Mouse (Mus musculus): ENCODE data around the gene Fer.

Fer gene

DNA sequence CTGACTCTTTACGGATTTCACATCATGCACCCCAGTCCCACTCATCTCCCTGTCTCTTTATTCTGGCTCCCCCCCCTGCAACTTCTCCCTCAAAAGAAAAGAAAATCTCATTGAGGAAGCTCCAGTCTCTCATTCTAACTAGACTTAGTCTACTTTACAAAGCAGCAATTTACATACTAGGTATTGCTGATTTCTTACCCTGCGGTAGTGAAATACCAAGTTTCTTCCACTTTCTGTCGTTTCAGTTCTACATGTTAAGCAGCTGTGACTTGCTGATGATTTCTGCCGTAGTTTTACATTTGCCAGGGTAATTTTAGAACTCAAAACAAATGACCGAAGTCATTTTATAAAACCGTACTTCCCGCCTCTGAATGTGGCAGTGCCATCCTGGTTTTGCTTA, 8.9 kb downstream of the Fer start:
- DNase-seq, result no peak

DNA sequence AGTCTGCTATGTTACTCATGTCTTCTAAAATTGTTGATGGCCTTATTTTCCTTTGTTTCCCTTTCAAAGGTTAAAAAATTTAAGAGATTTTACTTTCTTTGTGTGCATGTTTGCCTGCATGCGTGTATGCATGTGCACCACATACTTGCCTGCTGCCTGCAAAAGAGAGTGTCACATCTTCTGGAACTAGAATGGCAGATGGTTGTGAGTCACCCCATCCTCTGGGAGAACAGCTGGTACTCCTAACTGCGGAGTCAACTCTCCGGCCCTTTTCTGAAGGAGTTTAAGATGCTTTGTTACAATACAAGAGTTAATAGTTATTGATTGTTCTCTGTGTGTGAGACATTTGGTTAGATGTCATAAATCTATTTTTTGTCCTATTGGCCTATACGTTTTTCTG, 16.0 kb downstream of the Fer start:
- no peak for DNase-seq

DNA sequence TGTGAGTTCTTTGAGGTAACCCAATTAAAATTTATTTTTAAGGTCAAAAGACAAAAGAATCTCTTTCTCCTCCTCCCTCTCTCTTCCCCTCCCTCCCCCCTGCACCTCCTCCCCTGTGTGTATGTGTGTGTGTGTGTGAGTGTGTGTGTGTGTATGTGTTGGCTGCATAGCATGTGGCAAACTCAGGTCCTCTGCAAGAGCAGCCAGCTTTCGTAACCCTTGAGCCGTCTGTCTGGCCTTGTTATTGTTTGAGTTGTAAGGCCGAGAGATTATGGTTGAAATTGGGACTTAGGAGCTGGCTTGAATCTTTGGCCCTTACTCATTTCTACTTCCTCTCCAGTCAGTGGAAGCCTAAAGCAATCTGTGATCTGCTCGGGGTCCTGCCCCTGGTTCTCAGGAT, 17.1 kb downstream of the Fer start:
- DNase-seq, result no peak

DNA sequence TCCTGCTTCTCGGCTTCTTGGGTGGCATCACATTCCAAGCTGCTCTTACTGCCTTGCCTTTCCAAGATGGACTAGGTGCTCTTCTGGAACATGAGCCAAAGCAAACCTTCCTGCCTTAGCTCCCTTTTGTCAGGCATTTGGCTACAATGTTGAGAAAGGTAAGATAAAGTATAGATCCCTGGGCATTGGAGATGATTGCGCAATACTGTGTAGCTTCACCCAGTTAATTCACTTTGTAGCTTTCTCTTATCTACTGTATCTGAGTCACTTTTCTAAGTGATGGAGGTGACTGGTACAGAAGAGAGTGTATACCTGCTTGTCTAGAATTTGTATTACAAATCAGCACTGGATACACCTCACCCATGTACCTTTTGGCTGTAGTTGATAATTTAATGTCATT, 24.1 kb downstream of the Fer start:
- DNase-seq, result no peak

DNA sequence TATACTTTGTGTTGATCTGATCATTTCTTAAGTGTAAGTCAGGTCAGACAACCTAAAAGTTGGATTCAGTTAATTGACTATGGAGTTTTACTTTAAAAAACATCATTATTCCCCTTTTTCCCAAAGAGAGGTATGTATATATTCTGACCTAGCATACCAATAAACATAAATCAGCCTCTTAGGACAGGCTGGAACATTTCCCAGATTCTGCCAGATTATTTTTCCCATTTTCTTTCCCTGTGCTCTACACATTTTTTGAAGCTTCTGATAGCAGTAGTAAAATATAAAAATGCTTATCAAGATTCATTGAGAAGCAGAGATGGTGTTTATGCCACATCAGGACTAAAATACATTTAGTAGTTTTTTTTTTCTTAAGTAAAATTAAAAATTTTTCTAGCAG, 27.7 kb downstream of the Fer start:
- no peak for DNase-seq

DNA sequence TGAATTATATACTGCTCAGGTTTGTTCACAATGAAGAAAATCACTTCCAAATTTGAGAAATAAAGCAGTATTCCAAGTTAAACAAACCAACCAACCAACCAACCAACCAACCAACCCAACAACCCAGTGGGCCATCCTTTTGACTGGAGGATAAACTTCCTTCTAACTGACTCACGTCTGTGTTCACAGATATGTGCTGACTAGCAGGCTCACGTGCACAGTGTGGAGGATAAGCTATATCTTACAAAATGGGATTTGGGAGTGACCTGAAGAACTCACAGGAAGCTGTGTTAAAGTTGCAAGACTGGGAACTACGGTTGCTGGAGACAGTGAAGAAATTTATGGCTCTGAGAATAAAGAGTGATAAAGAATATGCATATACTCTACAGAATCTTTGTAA, 33.0 kb downstream of the Fer start:
- no peak for DNase-seq

DNA sequence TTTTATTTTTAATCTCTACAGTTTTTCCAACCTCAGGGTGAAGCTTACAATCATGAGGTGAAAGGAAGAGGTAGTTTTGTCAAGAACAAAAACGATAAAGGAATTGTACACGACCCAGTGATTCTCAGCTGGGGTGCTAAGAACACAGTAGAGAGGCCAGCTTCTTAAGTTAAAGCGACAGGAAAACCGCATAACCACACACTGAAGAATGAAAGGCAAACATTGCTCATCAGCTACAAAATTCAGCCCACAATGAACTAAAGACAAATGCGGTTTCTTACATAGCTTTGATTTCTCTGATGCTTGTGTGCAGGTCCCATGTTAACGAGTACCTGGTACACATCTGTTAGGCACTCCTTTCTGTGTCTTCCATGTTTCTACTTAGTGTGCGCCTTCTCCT, 34.2 kb downstream of the Fer start:
- DNase-seq, result no peak

DNA sequence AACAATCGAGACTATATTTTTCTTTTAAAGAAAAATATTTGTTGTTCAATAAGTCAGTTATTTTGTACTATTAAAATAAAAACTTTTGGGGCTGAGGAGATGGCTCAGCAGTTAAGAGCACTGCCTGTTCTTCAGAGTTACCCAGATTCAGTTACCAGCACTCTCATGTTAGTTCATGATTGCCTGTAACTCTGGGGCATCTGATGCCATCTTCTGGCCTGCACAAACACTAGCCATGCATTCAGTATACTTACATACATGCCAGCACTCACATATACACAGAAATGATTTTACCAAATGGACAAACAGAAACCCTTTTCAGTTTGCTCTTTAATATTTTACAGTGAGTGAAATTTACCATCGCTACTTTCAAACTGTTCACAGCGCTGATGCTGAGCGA, 46.4 kb downstream of the Fer start:
- no peak for DNase-seq

DNA sequence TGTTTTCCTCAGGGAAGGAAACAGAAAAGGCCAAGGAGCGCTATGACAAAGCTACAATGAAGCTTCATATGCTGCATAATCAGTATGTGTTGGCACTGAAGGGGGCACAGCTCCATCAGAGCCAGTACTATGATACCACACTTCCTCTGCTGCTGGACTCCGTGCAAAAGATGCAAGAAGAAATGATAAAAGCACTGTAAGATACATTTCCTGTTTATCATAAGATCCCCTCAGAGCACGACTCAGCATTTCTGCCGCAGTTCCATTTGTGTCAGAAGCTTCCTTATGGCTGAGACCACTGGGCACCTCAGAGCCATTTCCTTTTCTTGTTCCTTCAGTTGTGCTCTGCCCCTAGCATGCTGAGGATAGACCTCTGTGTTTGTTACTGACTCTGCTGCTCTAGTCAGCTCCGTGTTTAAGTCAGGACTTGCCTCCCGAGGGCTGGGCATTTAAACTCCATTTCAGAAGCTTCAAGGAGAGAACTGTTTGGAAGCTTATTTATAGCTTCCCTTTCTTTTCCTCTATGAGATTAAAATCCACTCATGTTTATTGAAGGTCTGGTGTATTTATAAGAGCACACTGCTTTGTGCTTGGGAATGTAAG, 58.8 kb downstream of the Fer start:
- DNase-seq, result no peak

DNA sequence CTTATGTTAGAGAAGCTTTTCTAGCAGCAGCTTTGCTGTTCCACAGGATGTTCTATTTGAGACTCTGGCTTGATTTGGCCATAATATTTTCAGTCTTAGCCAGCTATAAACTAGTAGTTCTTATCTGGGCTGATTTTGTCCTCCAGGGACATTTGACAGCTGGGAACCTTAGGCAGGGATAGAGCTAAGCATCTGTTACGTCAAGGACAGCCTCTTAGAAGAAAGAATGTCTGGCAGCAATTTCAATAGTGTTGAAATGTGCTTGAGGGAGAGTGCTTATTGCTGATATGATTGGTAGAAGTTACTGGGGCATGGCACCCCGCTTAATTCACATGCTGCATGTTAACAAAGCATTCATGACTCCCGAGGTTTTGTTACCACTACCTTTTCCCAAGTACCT, 62.7 kb downstream of the Fer start:
- peak in 1 of 2 experiments; percentile 12 for DNase-seq

DNA sequence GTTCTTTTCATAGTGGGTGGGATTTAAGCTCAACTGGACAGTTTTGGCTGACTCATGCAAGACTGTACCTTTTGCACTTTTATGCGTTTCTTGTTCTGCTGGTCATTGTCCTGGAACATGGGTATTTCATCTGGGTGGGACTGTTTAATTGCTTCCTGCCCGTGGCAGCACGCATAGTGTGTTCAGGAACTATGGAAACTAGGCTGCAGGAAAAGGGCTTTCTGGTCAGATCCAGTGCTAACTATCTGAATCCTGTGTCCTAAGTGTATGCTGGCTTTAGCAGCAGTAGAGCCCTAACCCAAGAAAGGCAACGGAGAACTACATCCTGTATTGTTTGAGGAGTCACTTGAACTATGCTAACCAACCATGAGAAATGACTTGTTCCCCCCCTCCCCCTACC, 67.8 kb downstream of the Fer start:
- no peak for DNase-seq

DNA sequence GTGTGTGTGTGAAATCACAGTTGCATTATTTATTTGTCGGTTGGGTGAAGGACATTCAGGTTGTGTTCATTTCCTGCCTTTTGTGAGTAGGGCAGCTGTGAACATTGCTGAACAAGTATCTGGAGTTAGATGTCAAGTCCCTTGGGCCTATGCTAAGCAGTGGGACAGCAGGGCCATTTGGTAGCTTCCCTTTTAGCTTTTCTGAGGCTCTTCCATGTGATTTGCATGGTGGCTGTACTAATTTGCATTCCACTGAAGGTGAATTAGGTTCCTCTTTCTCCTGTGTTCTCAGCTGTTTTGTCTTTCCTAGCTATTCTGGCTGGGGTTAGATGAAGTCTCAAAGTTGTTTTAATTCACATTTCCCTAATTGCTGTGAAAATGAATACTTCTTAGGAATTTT, 68.7 kb downstream of the Fer start:
- DNase-seq, result no peak

DNA sequence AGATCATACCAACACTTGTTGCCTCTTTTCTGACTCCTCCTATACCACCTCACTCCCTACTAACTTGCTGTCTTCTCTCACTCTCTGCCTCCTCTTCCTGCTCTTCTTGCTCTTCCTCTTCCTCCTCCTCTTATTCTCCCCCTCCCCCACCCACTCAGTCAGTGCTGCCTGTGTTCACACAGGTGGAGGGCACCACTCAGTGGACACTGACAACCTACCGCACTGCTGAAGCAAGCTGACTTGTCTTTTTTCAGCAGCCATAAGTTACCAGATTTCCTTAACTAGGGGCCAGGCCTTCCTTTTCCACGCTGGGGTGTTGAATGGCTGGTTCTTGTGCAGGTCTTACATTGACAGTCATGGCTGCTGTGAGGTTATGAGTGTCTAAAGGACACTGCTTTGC, 72.5 kb downstream of the Fer start:
- DNase-seq, result no peak

DNA sequence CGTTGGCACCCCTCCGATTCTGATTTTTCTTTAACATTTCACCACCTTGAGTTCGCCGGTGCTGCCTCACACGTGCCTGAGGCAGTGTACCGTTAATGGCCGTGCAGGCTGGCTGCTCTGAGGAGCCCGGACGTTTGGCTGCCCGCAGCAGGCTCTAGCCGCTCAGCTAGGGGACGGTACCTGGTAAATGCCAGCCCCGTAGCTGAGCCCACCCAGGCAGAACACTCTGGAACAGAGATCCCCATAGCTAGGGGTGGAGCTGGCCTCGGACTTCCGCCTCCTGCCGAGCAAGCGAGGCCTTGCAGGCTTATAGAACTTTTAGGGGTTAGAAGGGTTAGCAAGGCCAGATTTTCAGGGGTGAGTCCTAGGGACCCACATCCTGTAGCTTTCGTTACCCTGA, 75.0 kb downstream of the Fer start:
- no peak for DNase-seq

DNA sequence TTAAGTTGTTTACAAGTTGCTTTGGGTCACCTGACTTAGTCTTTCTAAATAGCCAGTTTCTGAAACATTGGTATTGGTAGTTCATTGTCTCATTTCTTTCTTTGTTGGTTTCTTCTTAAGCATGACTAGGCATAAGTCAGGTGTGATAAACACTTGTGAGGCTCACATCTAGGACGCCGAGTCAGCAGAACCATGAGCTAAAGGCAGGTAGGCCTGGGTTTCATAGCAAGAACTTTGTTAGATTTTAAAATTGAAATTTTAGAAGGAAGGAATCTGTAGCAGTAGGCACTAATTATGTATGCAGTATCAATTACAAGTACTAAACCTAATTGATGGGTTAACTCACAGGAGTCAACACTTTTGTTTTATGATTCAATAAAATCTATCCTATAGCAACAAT, 83.9 kb downstream of the Fer start:
- DNase-seq, result no peak

DNA sequence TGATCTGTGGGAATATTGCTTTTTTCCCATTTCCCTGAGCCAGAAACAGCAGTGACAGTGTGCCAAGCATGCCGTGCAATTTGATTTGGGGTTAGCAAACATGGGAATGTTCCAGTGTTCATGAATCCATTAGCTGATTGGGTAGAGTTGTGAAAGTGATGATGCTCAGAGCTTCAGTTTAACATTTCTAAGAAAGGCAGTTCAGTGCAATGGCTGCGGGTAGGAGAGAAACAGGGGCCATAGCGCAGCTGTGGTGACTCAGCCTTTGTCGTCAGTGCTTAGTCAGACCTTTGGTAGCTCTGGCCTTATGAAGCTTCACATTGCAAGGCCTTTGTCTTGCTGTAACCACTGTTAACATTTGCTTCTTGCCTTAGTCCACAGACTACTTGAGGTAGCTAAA, 85.9 kb downstream of the Fer start:
- no peak for DNase-seq

DNA sequence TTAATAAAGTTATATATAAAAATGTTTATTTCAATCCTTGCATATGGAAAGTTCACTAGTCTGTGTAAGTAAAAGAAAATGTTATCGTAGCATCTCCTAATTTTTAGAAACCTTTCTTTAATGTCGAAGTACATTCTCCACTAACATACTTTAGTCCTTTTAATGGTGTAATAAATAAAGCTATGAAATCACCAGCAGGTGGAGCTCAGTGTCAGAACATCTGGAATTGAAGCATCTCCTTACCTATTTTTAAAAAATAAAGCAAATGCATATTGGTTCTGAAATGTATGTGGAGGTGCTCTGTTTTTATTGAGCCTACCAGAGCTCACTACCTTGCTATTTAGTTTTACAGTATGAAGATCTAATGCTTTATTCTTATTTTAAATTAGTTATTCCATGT, 88.6 kb downstream of the Fer start:
- DNase-seq, result no peak

DNA sequence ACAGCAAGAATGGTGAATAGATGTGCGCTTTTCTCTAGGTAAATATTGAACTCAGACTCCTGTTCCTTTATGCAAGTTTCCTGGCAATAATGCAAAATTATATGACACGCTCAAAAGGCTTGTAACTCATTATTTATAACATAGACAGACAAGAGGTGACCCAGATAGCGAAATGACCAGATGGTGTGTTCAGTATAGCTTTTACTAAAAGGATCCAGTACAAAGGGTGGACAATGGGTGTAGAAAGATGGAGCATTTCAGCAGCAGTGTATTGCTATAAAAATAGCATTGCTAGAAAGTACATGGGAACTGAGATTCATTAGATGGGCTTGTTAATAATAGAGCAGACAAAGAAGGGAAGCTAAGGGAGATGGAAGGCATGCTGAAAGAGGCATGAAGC, 104.2 kb downstream of the Fer start:
- DNase-seq, result no peak

DNA sequence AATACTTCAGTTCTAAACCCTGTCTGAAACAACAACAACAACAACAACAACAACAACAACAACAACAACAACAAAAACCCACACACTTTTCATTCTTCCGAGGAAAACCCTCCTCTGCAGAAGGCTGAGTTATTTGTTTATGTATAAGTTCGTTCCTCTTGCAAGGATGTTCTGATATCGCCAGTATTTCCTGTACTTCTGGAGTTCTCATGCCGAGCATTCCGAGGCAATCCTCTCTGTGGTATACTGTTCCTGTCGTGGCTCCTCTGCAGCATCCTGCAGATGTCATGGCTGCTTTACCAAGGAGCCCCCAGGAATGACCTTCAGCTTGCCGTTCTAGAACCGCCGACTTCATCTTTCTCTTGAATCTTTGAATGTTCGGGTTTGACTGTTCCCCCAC, 106.6 kb downstream of the Fer start:
- no peak for DNase-seq

DNA sequence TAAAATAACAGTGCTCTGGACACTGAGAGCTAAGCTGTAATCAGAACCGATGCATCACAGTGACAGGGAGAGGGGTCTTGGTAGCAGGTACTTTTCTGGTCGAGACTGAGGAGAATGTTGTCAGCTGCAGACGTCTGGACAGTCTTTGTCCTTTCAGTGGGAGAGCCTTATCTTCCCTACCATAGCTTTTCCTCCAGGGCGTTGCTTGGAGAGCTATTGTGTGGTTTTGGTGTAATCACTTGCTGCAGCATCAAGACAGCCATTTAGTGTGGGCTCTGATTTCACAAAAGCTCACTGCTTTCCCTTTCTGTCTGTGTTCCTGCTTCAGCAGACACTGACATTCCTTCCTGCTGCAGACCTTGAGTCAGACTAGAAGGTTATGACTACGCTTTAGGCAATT, 107.4 kb downstream of the Fer start:
- peak in 1 of 2 experiments; percentile 15 for DNase-seq

DNA sequence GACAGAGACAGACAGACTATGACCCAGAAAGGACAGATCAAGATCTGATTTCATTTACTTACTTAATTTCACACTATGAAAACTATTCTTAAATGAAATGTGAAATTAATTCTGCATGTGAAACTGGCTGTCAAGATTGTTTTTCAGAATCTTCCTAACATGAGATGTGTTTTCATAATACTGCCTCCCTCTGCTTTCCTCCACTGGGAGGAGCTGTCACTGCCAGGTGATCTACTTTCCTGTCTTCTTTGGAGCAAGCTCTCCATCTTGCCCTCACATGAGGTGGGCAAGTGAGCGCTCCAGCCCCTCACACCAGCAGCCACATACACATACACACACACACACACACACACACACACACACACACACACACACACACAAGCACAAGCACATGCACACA, 108.1 kb downstream of the Fer start:
- no peak for DNase-seq

DNA sequence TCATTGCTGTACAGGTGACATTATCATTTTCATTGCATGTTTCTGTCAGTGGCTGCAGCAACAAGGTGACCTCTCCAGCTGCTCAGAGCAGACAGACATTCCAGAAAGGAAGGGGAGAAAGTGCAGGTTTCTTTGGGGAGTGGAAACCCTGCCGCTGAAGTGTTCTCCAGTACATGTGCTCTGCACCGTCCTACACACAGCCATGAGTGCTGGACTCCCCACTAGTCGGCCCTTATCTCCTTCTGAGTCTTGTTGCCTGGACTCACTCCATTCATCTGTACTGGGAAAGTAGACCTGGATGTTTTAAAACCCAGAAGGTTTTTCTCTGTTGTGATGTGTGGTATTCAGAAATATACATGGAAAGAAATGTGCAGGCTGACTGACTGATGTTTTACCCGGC, 109.3 kb downstream of the Fer start:
- no peak for DNase-seq

DNA sequence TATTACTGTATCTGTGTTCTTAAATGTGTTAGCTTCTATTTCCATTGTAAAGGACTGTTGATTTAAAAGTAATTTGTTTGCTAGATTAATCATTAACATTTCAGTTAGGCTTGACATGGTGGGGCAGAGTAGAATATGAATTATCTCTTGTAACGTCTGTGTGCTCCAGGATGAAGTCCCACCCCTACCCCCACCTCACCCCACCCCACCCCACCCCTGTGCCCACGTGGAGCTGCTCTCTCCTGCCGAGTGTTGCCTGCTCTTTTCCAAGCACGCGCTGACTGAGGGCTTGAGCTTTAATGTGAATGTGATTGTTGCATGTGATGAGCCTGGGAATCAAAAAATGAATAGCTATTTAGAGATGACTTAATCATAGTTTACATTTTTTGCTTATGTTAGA, 110.9 kb downstream of the Fer start:
- no peak for DNase-seq

DNA sequence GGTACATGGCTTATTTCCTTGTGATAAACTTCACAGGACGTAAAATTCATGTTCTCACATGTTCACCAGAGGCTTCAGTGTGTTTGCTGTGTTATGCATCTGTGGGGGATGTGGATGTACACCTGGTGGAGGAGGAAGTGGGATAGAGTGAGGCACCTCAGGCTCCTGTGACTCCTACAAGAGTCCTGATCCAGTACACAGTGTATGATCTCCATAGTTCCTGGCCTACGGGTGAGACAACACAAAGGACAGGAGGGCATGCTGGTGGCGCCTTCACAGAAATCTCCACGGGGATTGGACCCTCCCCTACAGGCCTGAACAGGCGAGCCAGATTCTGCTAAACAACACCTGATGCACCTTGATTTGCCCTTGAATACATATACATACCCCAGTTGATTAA, 111.4 kb downstream of the Fer start:
- DNase-seq, result no peak

DNA sequence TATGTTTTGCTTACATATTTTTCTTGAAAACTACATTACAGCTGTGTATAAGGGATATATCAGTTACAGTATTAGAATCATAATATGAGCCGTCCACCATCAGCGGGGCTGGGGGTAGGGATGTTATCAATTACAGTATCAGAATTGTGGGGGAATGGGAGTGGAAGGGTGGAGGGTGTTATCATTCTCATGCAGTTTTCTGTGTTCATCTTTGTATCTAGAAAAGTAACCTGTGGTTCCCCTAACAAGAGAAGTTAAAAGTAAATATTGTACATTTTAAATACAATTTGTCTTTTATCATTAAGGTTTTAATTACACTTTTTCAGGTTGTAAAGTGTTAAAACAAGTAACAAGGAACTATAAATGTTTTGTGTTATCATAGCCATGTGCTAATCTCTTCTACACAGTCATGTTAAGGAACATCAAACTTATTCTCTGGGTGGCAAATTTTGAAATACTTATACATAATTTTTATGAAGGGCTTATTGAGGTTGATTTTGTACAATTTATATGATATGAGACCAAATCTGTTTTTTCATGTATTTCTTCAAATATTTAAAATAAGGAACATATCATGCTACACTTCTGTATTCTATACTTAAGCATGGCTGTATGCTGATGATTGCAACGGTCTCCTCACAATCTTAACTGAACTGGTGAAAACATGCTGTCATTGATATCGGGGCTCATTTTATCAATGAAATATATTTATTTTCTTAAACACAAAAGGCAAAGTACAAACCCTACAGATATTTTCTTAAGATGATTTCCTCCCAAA, 116.1 kb downstream of the Fer start:
- DNase-seq, result no peak
